Mouse (Mus musculus) G1E (cell line): ENCODE data around the gene Cel. TPM values are rescaled to one million over a fixed set of nuclear protein-coding genes. Genes with fewer than 3 reads are reported as not detected.
A peak's percentile ranks its signal among the peaks of the same experiment; 100 is the strongest.

Source experiments
- ATAC-seq: 2 replicates; pipeline ENCODE4 v1.8.0; 2016; ENCODE audit warnings: mild to moderate bottlenecking; ENCODE audit not compliant: insufficient number of reproducible peaks, poor library complexity, low FRiP score, severe bottlenecking; ENCODE audit errors: extremely low read depth
- DNase-seq: peaks from one replicate; pipeline ENCODE4 v3.0.0; 2012; ENCODE audit warnings: low spot score
- H3K27me3 ChIP-seq: 2 replicates; pipeline ENCODE4 v1.6.1; 2012; ENCODE audit warnings: mild to moderate bottlenecking, low read length, inconsistent platforms; ENCODE audit not compliant: insufficient read depth
- H3K36me3 ChIP-seq: replicated peaks from 2 replicates; pipeline ENCODE3; 2012; ENCODE audit warnings: mild to moderate bottlenecking, inconsistent platforms
- H3K4me1 ChIP-seq: 2 replicates; pipeline ENCODE4 v1.6.1; 2012; ENCODE audit warnings: low read depth, low read length, inconsistent platforms, mixed read lengths; ENCODE audit not compliant: insufficient read depth
- H3K4me3 ChIP-seq: 2 replicates; pipeline ENCODE4 v1.5.1; 2012; ENCODE audit warnings: low read depth, mild to moderate bottlenecking, inconsistent platforms, low read length, moderate library complexity, mixed read lengths
- H3K9me3 ChIP-seq: replicated peaks from 2 replicates; pipeline ENCODE4 v1.6.1; 2012; ENCODE audit warnings: inconsistent platforms
- CTCF ChIP-seq: IDR thresholded peaks from 2 replicates; pipeline ENCODE4 v1.5.1; 2012; ENCODE audit warnings: low read depth, low read length, inconsistent platforms, mixed read lengths
- GATA1 ChIP-seq: IDR thresholded peaks from 2 replicates; pipeline ENCODE4 v1.6.1; 2012; ENCODE audit warnings: borderline replicate concordance, low read length, inconsistent platforms, mixed read lengths
- GATA2 ChIP-seq: IDR thresholded peaks from 2 replicates; pipeline ENCODE4 v1.6.1; 2012; ENCODE audit warnings: low read depth, low read length, inconsistent platforms, borderline replicate concordance
- POLR2AphosphoS5 ChIP-seq: IDR thresholded peaks from 2 replicates; pipeline ENCODE4 v1.6.1; 2012; ENCODE audit warnings: low read depth, low read length, inconsistent platforms; ENCODE audit not compliant: insufficient replicate concordance
- TAL1 ChIP-seq: conservative IDR thresholded peaks from 2 replicates; pipeline ENCODE4 v1.6.1; 2012; ENCODE audit warnings: low read depth, low read length, inconsistent platforms, mixed read lengths
- polyA plus RNA-seq: library from polyadenylated mRNA; stranded (reverse); fragments of >175 nt; gene quantifications from 2 replicates; pipeline ENCODE4 v1.2.3, GENCODE M21; 2012
- total RNA-seq, 2 experiments: library from RNA; stranded (forward) in 1 of 2; stranded (reverse) in 1 of 2; fragments of 200-1000 nt in 1 of 2; fragments of >200 nt in 1 of 2; fragmentation: Nextera tagmentation in 1 of 2; gene quantifications; 2 replicates each; pipeline ENCODE4 v1.2.3; 2014 to 2017

The Cel gene
- total and polyA plus RNA-seq, 3 experiments, result not detected

DNA sequence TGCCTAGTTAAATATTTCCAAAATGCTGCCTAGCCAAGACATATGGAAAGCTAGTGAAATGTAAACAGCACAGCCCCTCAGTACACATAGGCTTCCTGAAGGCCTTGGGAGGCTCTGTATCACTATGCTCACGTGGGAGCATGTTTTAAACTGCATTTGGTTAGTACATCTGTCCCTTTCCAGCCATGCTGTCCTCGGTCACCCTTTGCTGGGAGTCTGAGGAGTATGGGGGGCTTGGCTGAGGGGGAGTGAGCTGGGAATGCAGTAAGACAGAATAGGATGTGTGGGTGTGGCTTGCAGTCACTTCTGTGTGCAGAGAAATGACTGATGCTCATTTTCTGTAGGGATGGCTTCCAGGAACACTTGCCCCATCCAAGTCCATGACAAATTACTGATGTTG lies 22.5 kb upstream of the Cel start:
- H3K4me1 ChIP-seq, result peaks cover 70% of the 10 kb centered on the region
- DNase-seq (no peak), ATAC-seq (no peak)
- TF ChIP-seq CTCF (no peak), GATA1 (no peak)
- no peaks in the 10 kb centered on the region for H3K9me3 ChIP-seq
- H3K36me3 ChIP-seq, result peaks cover 6% of the 10 kb centered on the region
- H3K4me3 ChIP-seq, result no peak overlapping the region
- no peaks in the 10 kb centered on the region for H3K27me3 ChIP-seq

DNA sequence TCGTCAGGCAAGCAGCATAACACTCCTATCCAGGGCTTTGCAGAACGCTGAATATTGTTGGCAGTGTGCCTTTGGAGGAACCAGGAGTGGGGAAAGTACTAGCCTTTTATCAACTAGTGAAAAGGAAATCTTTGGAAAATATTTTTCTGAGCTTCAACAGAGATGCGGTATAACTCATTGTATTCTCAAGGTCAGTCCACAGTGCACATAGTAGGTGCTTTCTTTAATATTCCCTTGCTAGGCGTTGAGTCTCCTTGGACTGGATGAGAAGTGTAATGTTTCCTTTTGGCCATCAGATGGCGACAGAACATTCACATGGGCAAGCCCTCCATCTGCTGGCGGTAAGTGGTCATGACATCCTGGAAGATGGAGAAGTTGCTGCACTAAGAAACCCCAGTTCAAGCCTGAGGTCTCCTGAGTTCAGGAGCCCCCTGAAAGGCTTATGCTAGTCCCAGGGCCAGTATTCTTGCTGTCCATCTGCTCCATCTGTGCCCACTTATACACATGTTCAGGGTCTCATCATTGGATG lies 21.9 kb upstream of the Cel start:
- no peak for DNase-seq
- TF ChIP-seq POLR2AphosphoS5 (no peak), CTCF (peak; percentile 100)
- H3K9me3 ChIP-seq, result no peaks in the 10 kb centered on the region
- H3K36me3 ChIP-seq, result peaks cover 11% of the 10 kb centered on the region
- no peak for ATAC-seq
- H3K27me3 ChIP-seq, result no peaks in the 10 kb centered on the region
- no peak overlapping the region for H3K4me3 ChIP-seq
- peaks cover 64% of the 10 kb centered on the region for H3K4me1 ChIP-seq

DNA sequence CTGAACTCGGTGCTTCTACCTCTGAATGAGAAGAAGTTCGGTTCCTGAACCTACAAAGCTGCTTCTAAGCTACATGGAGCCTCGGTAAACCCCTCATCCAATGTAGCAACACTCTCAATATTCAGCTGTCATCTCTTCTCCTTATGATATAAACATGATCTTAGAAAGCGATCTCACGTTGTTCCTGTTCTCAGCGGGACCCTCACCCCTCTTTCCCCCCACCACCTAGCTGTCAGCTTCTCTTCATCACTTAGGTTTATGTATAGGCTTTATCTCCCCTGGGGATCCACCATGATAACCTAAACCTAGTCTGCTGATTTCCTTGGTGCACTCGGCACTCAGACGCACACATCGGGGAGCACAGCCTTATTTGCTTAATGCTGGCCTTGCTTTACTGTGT lies 20.4 kb upstream of the Cel start, which contains the start of gene Gtf3c5:
Gtf3c5 (minus strand) TSS at position 101 of the 400 bp plus-strand sequence.
- TF ChIP-seq CTCF (no peak), TAL1 (no peak), POLR2AphosphoS5 (no peak), GATA1 (no peak)
- no peak for ATAC-seq
- DNase-seq, result no peak
- peaks cover 25% of the 10 kb centered on the region for H3K36me3 ChIP-seq
- H3K9me3 ChIP-seq, result no peaks in the 10 kb centered on the region
- no peaks in the 10 kb centered on the region for H3K27me3 ChIP-seq
- H3K4me3 ChIP-seq, result peak within 1 kb of the TSS; percentile 84
- peaks cover 62% of the 10 kb centered on the region for H3K4me1 ChIP-seq

DNA sequence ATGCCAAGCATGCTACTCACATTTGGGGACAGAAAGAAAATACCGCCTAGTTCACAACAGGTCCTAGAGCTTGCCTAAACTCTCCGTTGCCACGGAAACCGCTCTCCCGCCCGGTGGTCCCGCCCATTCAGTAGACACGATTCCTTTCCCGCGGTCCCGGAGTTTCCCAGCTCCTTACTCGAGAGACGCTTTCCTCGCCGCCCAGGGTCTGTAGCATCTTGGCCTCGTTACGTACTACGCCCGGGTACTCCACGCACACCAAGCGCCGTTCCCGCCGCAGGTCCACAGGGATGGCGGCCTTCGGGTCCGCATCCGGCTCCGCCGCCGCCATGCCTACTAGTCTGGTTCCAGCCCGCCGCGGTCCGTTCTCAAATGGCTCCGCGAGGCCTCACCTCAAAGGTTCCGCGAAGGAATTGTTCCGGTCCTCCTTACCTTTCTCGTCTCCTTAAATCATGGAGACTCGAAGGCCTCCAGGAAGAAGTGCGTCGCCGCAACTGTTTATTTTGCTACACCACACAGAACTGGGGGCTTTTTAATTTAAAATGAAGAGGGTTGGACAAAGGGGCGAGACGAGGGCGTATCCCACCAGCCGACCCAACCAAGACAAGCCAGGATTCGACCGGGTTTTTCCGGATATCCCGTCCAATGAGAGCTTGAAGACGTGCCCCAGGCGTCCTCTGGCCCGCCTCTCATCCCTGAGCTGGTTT lies 19.6 kb upstream of the Cel start:
- Histone ChIP-seq H3K4me3 (peak overlapping the region; percentile 84), H3K27me3 (no peaks in the 10 kb centered on the region), H3K9me3 (no peaks in the 10 kb centered on the region), H3K4me1 (peaks cover 56% of the 10 kb centered on the region), H3K36me3 (peaks cover 34% of the 10 kb centered on the region)
- ATAC-seq (peak; percentile 84), DNase-seq (peak; percentile 86)
- no peak for TF ChIP-seq CTCF
- TF ChIP-seq GATA2, result no peak
- TF ChIP-seq TAL1, result no peak
- no peak for TF ChIP-seq GATA1
- no peak for TF ChIP-seq POLR2AphosphoS5

DNA sequence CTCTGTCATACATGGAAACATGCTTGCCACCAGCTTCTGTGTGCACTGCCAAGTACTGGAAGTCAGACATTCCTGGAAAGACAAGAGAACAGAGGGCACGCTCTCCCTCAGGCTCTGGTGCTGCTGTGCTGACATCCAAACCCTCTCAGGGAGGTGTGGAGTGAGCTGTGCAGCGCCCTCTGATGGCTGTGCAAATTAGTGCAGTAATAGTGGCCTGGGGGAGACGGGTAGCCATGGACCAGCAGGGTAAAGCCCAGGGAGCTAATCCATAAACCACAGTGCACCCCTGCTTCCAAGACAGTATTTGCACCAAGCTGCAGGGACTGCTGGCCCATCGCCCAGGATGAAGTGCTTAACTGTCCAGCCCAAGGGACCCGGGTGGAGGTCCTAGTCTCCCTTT lies 14.8 kb upstream of the Cel start:
- Histone ChIP-seq H3K27me3 (no peaks in the 10 kb centered on the region), H3K9me3 (no peaks in the 10 kb centered on the region), H3K36me3 (peaks cover 82% of the 10 kb centered on the region), H3K4me3 (no peak overlapping the region), H3K4me1 (peaks cover 16% of the 10 kb centered on the region)
- peak; percentile 26; the same call in 1 of the 2 replicates for TF ChIP-seq CTCF
- TF ChIP-seq TAL1, result no peak
- TF ChIP-seq POLR2AphosphoS5, result no peak
- no peak for TF ChIP-seq GATA2
- TF ChIP-seq GATA1, result no peak
- DNase-seq (peak; percentile 29), ATAC-seq (no peak)

DNA sequence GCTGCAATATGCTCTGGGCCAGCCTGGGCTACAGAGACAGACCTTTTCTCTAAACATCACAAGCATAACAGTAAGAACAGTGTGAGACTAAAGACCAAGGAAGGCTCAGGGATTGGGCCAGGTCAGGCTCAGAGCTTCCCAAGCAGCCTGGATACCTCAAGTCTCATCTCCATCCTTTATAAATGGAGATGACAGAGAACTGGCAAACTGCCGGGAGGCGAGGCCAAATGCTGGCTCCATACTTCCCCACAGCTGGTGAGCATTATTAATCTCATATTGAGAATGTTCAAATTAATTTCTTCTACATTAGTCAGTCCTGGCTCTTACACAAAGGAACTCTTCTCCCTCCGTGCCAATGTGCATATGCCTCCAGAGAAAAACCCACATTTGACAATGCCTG lies 13.6 kb upstream of the Cel start:
- ATAC-seq (no peak), DNase-seq (no peak)
- TF ChIP-seq GATA1 (no peak), TAL1 (no peak), POLR2AphosphoS5 (no peak), GATA2 (no peak), CTCF (no peak)
- Histone ChIP-seq H3K27me3 (no peaks in the 10 kb centered on the region), H3K4me3 (no peak overlapping the region), H3K9me3 (no peaks in the 10 kb centered on the region), H3K36me3 (peaks cover 94% of the 10 kb centered on the region), H3K4me1 (peaks cover 14% of the 10 kb centered on the region)

DNA sequence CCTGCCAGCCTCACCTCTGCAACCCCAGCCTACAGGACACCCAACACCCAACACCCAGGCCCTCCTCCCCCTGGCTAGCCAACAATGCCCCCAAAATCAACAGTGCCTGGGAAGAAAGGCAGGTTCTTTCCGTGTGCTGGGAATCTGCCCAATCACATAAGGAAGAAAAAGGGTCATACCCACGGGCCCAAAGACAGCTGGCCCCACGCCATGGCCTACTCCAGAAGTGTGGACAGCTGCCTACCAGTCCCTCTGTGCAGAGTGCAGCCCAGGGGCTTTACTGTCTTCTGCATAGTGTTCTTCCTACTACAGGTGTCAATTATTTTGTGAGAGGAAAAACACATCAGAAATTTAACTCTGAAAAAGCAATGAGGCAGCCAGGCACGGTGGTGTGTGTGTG lies 12.1 kb upstream of the Cel start:
- ATAC-seq, result no peak
- peaks cover 99% of the 10 kb centered on the region for H3K36me3 ChIP-seq

More for the DNA sequence above, 12.1 kb upstream of the Cel start:
- no peak overlapping the region for H3K4me3 ChIP-seq
- H3K9me3 ChIP-seq, result no peaks in the 10 kb centered on the region
- no peak for DNase-seq
- no peaks in the 10 kb centered on the region for H3K27me3 ChIP-seq
- H3K4me1 ChIP-seq, result peaks cover 4% of the 10 kb centered on the region; the same call in 1 of the 2 replicates
- TF ChIP-seq TAL1, result no peak
- TF ChIP-seq GATA2, result no peak
- no peak for TF ChIP-seq GATA1
- no peak for TF ChIP-seq CTCF
- TF ChIP-seq POLR2AphosphoS5, result no peak
